Mouse (Mus musculus) heart, embryonic 15.5 days (tissue): Measurements from ENCODE around the gene Gm20890. TPM values are rescaled to one million over a fixed set of nuclear protein-coding genes. Genes with fewer than 3 reads are reported as not detected.
"Not testable (repeated sequence)": the region's sequence is repeated elsewhere in the genome, so short reads cannot be mapped to it uniquely, and the experiment has no call there.

Source experiments
- ATAC-seq: fragments of 200-750 bp; cut with Nextera tagmentation; replicated peaks from 2 replicates; pipeline ENCODE4 v1.8.0; 2017; ENCODE audit warnings: low read depth, moderate TSS enrichment; ENCODE audit not compliant: insufficient number of reproducible peaks, insufficient read depth, low FRiP score
- H3K27ac ChIP-seq: fragments of 300-500 bp; sonication (generic); 2 replicates; pipeline ENCODE4 v1.5.1; 2015; ENCODE audit warnings: mild to moderate bottlenecking, inconsistent platforms
- H3K27me3 ChIP-seq: fragments of 300-500 bp; sonication (generic); 2 replicates; pipeline ENCODE4 v1.6.1; 2015; ENCODE audit warnings: inconsistent platforms
- H3K36me3 ChIP-seq: fragments of 300-500 bp; sonication (generic); 2 replicates; pipeline ENCODE4 v1.6.1; 2015; ENCODE audit warnings: mild to moderate bottlenecking, inconsistent platforms
- H3K4me1 ChIP-seq: fragments of 300-500 bp; sonication (generic); replicated peaks from 2 replicates; pipeline ENCODE4 v1.6.1; 2015; ENCODE audit warnings: inconsistent platforms
- H3K4me2 ChIP-seq: fragments of 300-500 bp; sonication (generic); 2 replicates; pipeline ENCODE4 v1.6.1; 2015; ENCODE audit warnings: inconsistent platforms, mild to moderate bottlenecking, moderate library complexity
- H3K4me3 ChIP-seq: fragments of 300-500 bp; sonication (generic); 2 replicates; pipeline ENCODE4 v1.5.1; 2015; ENCODE audit warnings: mild to moderate bottlenecking, inconsistent platforms
- H3K9ac ChIP-seq: fragments of 300-500 bp; sonication (generic); 2 replicates; pipeline ENCODE4 v1.6.1; 2015; ENCODE audit warnings: mild to moderate bottlenecking, inconsistent platforms
- H3K9me3 ChIP-seq: fragments of 300-500 bp; sonication (generic); replicated peaks from 2 replicates; pipeline ENCODE4 v1.6.1; 2016; ENCODE audit warnings: inconsistent platforms
- WGBS: fragments of 180-500 bp; shearing (Covaris S2); methylation state at CpG from one replicate; pipeline ENCODE4 v1.1.7; 2015; ENCODE audit warnings: mixed read lengths; 5-methylcytosine and 5-hydroxymethylcytosine counted together
- polyA plus RNA-seq: library from polyadenylated mRNA; unstranded; fragments of >200 nt; fragmentation: Nextera tagmentation; extraction: Ambion mirVana; gene quantifications from 2 replicates; pipeline ENCODE4 v1.2.1, GENCODE M21; 2015

Gm20890 gene
- polyA plus RNA-seq = not detected in 2 replicates

DNA sequence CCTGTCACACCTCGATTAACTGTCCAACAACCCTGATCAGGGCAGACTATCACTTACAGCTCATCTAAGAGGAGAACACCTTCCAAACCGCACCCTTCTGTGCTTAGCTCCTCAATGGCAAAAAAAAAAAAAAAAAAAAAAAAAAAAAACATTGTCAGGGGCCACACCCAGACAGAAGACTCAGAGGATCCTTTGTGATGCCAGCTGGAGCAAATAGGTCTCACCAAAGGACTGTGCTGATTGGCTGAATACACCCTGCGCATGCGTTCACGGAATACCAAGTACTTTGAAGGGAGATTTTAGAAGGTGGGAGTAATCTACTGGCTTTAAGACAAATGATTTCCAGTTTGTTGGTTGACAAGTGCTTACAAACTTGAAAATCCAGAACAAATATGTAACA lies at the start of gene Gm20890:
TSS of gene Gm20890 (minus strand) at position 101 of the 400 bp plus-strand sequence.
- not testable (repeated sequence) for ATAC-seq
- no CpG with 5 or more reads among the region's 5 CpGs for WGBS

More for the DNA sequence above, at the start of gene Gm20890:
- H3K4me2 ChIP-seq, H3K36me3 ChIP-seq, H3K9ac ChIP-seq, H3K27me3 ChIP-seq, H3K4me1 ChIP-seq, H3K9me3 ChIP-seq, H3K4me3 ChIP-seq, H3K27ac ChIP-seq: not testable (repeated sequence)
